Mouse (Mus musculus): ENCODE measurements around the gene Map4k4.

The Map4k4 gene

GRCm38 (mm10) chr1:39990041-39990440, 89.3 kb downstream of the Map4k4 start:
- in situ Hi-C loops (cut with MboI, MseI) = loop anchor here (5.0 kb wide), 1 partner anchor 557 kb away; no protein-coding TSS in a partner anchor

- in situ Hi-C loops (cut with MboI, MseI) = loop anchor here (5.0 kb wide), 1 partner anchor 553 kb away; no protein-coding TSS in a partner anchor
Measured at GRCm38 (mm10) chr1:39993921-39994320, 93.2 kb downstream of the Map4k4 start.

- in situ Hi-C loops (cut with MboI, MseI) = no loop called here
Measured at GRCm38 (mm10) chr1:39995593-39995992, 94.9 kb downstream of the Map4k4 start.

- in situ Hi-C loops (cut with MboI, MseI) = no loop called here
Measured at GRCm38 (mm10) chr1:40000476-40000875, 99.8 kb downstream of the Map4k4 start.

- in situ Hi-C loops (cut with MboI, MseI) = no loop called here
Measured at GRCm38 (mm10) chr1:40000899-40001298, 100.2 kb downstream of the Map4k4 start.

- in situ Hi-C loops (cut with MboI, MseI) = no loop called here
Measured at GRCm38 (mm10) chr1:40002129-40002727, 101.5 kb downstream of the Map4k4 start.

GRCm38 (mm10) chr1:40006043-40006651, 105.4 kb downstream of the Map4k4 start:
- in situ Hi-C loops (cut with MboI, MseI) = no loop called here

GRCm38 (mm10) chr1:40007962-40008471, 107.3 kb downstream of the Map4k4 start:
- in situ Hi-C loops (cut with MboI, MseI) = no loop called here

GRCm38 (mm10) chr1:40012696-40013095, 112.0 kb downstream of the Map4k4 start:
- in situ Hi-C loops (cut with MboI, MseI) = no loop called here

- in situ Hi-C loops (cut with MboI, MseI) = no loop called here
Measured at GRCm38 (mm10) chr1:40015066-40015678, 114.5 kb downstream of the Map4k4 start.

- in situ Hi-C loops (cut with MboI, MseI) = loop anchor here (5.0 kb wide), 1 partner anchor 336 kb away; no protein-coding TSS in a partner anchor
Measured at GRCm38 (mm10) chr1:40021617-40022016, 120.9 kb downstream of the Map4k4 start.

GRCm38 (mm10) chr1:40022472-40023135, 121.9 kb downstream of the Map4k4 start:
- in situ Hi-C loops (cut with MboI, MseI) = loop anchor here (5.0 kb wide), 1 partner anchor 335 kb away; no protein-coding TSS in a partner anchor

- in situ Hi-C loops (cut with MboI, MseI) = loop anchor here (5.0 kb wide), 1 partner anchor 334 kb away; no protein-coding TSS in a partner anchor
Measured at GRCm38 (mm10) chr1:40023206-40023605, 122.5 kb downstream of the Map4k4 start.

- in situ Hi-C loops (cut with MboI, MseI) = loop anchor here (5.0 kb wide), 1 partner anchor 334 kb away; no protein-coding TSS in a partner anchor
Measured at GRCm38 (mm10) chr1:40023748-40024147, 123.0 kb downstream of the Map4k4 start.

- in situ Hi-C loops (cut with MboI, MseI) = loop anchor here (5.0 kb wide), 1 partner anchor 333 kb away; no protein-coding TSS in a partner anchor
Measured at GRCm38 (mm10) chr1:40024554-40025320, 124.0 kb downstream of the Map4k4 start.

- in situ Hi-C loops (cut with MboI, MseI) = no loop called here
Measured at GRCm38 (mm10) chr1:40025416-40025815, 124.7 kb downstream of the Map4k4 start.

GRCm38 (mm10) chr1:40027116-40027620, 126.5 kb downstream of the Map4k4 start:
- in situ Hi-C loops (cut with MboI, MseI) = no loop called here

- in situ Hi-C loops (cut with MboI, MseI) = no loop called here
Measured at GRCm38 (mm10) chr1:40028207-40028998, 127.7 kb downstream of the Map4k4 start.

GRCm38 (mm10) chr1:40029597-40029996, 128.9 kb downstream of the Map4k4 start:
- in situ Hi-C loops (cut with MboI, MseI) = no loop called here

All from regulatory T cell (primary cell).